Mouse (Mus musculus) heart, postnatal 0 days (tissue): ENCODE data around the gene Padi2.

ENCODE experiments used
- CTCF ChIP-seq: IDR thresholded peaks from 2 replicates; pipeline ENCODE4 v1.5.1; 2016; ENCODE audit warnings: antibody characterized with exemption, control low read depth, low read depth
- EP300 ChIP-seq: IDR thresholded peaks from 2 replicates; pipeline ENCODE4 v1.6.1; 2016; ENCODE audit warnings: antibody characterized with exemption, low read depth

DNA sequence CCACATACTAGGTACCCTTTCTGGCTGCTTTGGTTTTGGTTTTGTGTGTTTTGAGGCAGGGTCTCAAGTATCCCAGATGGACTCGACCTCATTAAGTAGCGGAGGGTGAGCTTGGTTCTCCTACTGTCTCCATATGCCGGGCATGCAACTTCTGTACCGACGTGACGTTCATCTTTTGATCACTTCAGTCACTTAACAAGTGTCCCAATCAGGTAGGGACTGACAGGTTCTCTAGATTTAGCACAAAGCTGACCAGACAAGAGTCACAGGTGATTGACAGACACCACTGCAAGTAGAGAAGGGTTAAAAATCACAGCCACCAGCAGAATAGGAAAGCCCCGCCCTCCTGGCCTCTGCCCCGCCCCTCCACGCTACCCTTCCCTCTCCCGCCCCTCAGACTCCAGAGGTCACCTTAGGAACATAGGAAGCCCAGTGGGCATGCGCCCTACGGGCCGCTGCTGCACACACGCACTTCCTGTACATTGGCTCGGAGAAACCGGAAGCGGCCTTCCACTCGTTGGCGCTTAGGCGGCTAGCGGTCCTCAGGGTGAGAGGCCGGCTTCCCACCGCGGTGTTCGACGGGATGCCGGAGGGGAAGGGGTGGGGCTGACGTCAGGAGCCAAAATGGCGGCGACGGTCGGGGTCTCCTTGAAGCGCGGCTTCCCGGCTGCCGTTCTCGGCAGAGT, 54.8 kb downstream of the Padi2 start, which contains the start of gene Sdhb:
- TF ChIP-seq CTCF, result no peak
- 0 out of 2 replicates have a peak, but pooled peaks have one; percentile 39 for TF ChIP-seq EP300
